Mouse (Mus musculus): ENCODE data around the gene Enho.

- no peak for TF ChIP-seq FLI1 (IDR thresholded peaks at IDR 0.05; ENCODE audit: low read length)
- no peak for TF ChIP-seq GATA1 (IDR thresholded peaks at IDR 0.05; ENCODE audit: borderline replicate concordance, low read length)
Observed at GRCm38 (mm10) chr4:41665009-41665675, 25.0 kb upstream of the Enho start.

Data from megakaryocyte, embryonic 14.5 days (primary cell).